Mouse (Mus musculus) Patski (cell line): Measurements from ENCODE around the gene Serpina5. TPM values are rescaled to one million over a fixed set of nuclear protein-coding genes. Genes with fewer than 3 reads are reported as not detected.

Experiments
- ATAC-seq: fragments of 100-300 bp; one replicate; pipeline ENCODE4 v1.8.0; 2021
- CTCF ChIA-PET: fragments of 350-600 bp; sonication (Branson Sonifier 250); formaldehyde crosslinking; loops from one replicate; lab custom pipeline; 2022; ENCODE audit warnings: inconsistent platforms; lab: Charles Lee
- POLR2A ChIA-PET: fragments of 350-600 bp; sonication (Branson Sonifier 250); formaldehyde crosslinking; loops from one replicate; lab custom pipeline; 2022; ENCODE audit warnings: antibody characterized with exemption, inconsistent platforms; lab: Charles Lee
- DNase-seq: peaks from one replicate; pipeline ENCODE4 v3.0.0-alpha.2; 2011; ENCODE audit warnings: low read depth, low spot score
- H3K27me3 ChIP-seq: fragments of 371-371 bp; one replicate; pipeline ENCODE4 v1.5.1; 2021
- CTCF ChIP-seq: fragments of 100-300 bp; IDR thresholded peaks from one replicate; pipeline ENCODE4 v1.5.1; 2021
- in situ Hi-C: fragments of 300-500 bp; cut with MboI; formaldehyde crosslinking; loops from 3 replicates; pipeline ENCODE4 v1.11.1; 2018; ENCODE audit warnings: low pct_unique_long_range_greater_than_20kb, mixed read lengths
- polyA plus RNA-seq: library from polyadenylated mRNA; unstranded; gene quantifications from one replicate; pipeline ENCODE4 v1.2.3, GENCODE M21; 2021

Gene Serpina5
- polyA plus RNA-seq, 1 experiment from 2014 or later: 0.06 TPM

- ChIA-PET POLR2A (no interaction called here), CTCF (interaction anchor here (0.7 kb wide), 1 partner anchor 13 kb away, joined by 3 read pairs; no protein-coding TSS in a partner anchor)
- TF ChIP-seq CTCF: no peak
- DNase-seq (no peak), ATAC-seq (peak; percentile 51)
- in situ Hi-C loops: no loop called here
- H3K27me3 ChIP-seq: no peaks in the 10 kb centered on the region
Observed at GRCm38 (mm10) chr12:104123996-104124395, 23.1 kb downstream of the Serpina5 start.

GRCm38 (mm10) chr12:104125021-104125560 lies 24.2 kb downstream of the Serpina5 start:
- ChIA-PET CTCF (no interaction called here), POLR2A (no interaction called here)
- no peaks in the 10 kb centered on the region for H3K27me3 ChIP-seq
- in situ Hi-C loops: loop anchor here (5.0 kb wide), 1 partner anchor 57 kb away; no protein-coding TSS in a partner anchor
- no peak for DNase-seq
- peak; percentile 29 for ATAC-seq
- no peak for TF ChIP-seq CTCF

GRCm38 (mm10) chr12:104127696-104128095 lies 26.8 kb downstream of the Serpina5 start, which contains the start of gene Serpina3b:
Gene Serpina3b, plus strand, starts transcription at chr12:104127996.
- in situ Hi-C loops: loop anchor here (5.0 kb wide), 1 partner anchor 55 kb away; no protein-coding TSS in a partner anchor
- no peak for ATAC-seq
- TF ChIP-seq CTCF: no peak
- no peaks in the 10 kb centered on the region for H3K27me3 ChIP-seq
- ChIA-PET POLR2A (no interaction called here), CTCF (no interaction called here)
- no peak for DNase-seq

GRCm38 (mm10) chr12:104131041-104131440 lies 30.1 kb downstream of the Serpina5 start:
- ATAC-seq: peak; percentile 45
- in situ Hi-C loops: no loop called here

GRCm38 (mm10) chr12:104138216-104138615 lies 37.3 kb downstream of the Serpina5 start:
- H3K27me3 ChIP-seq: no peaks in the 10 kb centered on the region
- CTCF ChIA-PET: interaction anchor here (1.9 kb wide), 1 partner anchor 9 kb away, joined by 5 read pairs; no protein-coding TSS in a partner anchor
- POLR2A ChIA-PET: no interaction called here
- TF ChIP-seq CTCF: no peak
- ATAC-seq (no peak), DNase-seq (no peak)
- in situ Hi-C loops: no loop called here

More at GRCm38 (mm10) chr12:104131041-104131440, 30.1 kb downstream of the Serpina5 start:
- no peak for TF ChIP-seq CTCF
- no peak for DNase-seq
- no peaks in the 10 kb centered on the region for H3K27me3 ChIP-seq
- POLR2A ChIA-PET: interaction anchor here (0.6 kb wide), 1 partner anchor 10 kb away, joined by 3 read pairs; no protein-coding TSS in a partner anchor
- CTCF ChIA-PET: no interaction called here

- TF ChIP-seq CTCF: no peak
- CTCF ChIA-PET: no interaction called here
- in situ Hi-C loops: no loop called here
- ATAC-seq (no peak), DNase-seq (no peak)
- POLR2A ChIA-PET: interaction anchor here (0.7 kb wide), 1 partner anchor 10 kb away, joined by 3 read pairs; no protein-coding TSS in a partner anchor
- H3K27me3 ChIP-seq: no peaks in the 10 kb centered on the region
Observed at GRCm38 (mm10) chr12:104140543-104141103, 39.7 kb downstream of the Serpina5 start.

- TF ChIP-seq CTCF: no peak
- no peak for DNase-seq
- ChIA-PET CTCF (no interaction called here), POLR2A (interaction anchor here (0.7 kb wide), 1 partner anchor 11 kb away, joined by 3 read pairs; no protein-coding TSS in a partner anchor)
- no peaks in the 10 kb centered on the region for H3K27me3 ChIP-seq
- no peak for ATAC-seq
- in situ Hi-C loops: no loop called here
Observed at GRCm38 (mm10) chr12:104141506-104141905, 40.6 kb downstream of the Serpina5 start.

GRCm38 (mm10) chr12:104142427-104142826 lies 41.5 kb downstream of the Serpina5 start:
- in situ Hi-C loops: no loop called here
- ChIA-PET POLR2A (no interaction called here), CTCF (no interaction called here)
- no peak for TF ChIP-seq CTCF
- no peaks in the 10 kb centered on the region for H3K27me3 ChIP-seq
- no peak for DNase-seq
- ATAC-seq: no peak

- TF ChIP-seq CTCF: no peak
- ATAC-seq (no peak), DNase-seq (no peak)
- in situ Hi-C loops: no loop called here
- ChIA-PET CTCF (no interaction called here), POLR2A (no interaction called here)
- no peaks in the 10 kb centered on the region for H3K27me3 ChIP-seq
Observed at GRCm38 (mm10) chr12:104143286-104143685, 42.4 kb downstream of the Serpina5 start.

- no peaks in the 10 kb centered on the region for H3K27me3 ChIP-seq
- in situ Hi-C loops: loop anchor here (5.0 kb wide), 1 partner anchor 247 kb away; no protein-coding TSS in a partner anchor
- TF ChIP-seq CTCF: no peak
- DNase-seq (no peak), ATAC-seq (no peak)
- ChIA-PET POLR2A (no interaction called here), CTCF (no interaction called here)
Observed at GRCm38 (mm10) chr12:104145571-104145970, 44.7 kb downstream of the Serpina5 start.

GRCm38 (mm10) chr12:104151989-104152388 lies 51.1 kb downstream of the Serpina5 start:
- no peak for ATAC-seq
- CTCF ChIA-PET: no interaction called here
- in situ Hi-C loops: no loop called here
- no peak for TF ChIP-seq CTCF
- POLR2A ChIA-PET: no interaction called here
- DNase-seq: no peak
- H3K27me3 ChIP-seq: no peaks in the 10 kb centered on the region
